Mouse (Mus musculus) WW6 (cell line): Measurements from ENCODE around the gene Aida.
"Not testable (repeated sequence)": the region's sequence is repeated elsewhere in the genome, so short reads cannot be mapped to it uniquely, and the experiment has no call there.

Source experiments
- DNase-seq: peaks from one replicate; pipeline ENCODE4 v3.0.0-alpha.2; 2013; ENCODE audit warnings: low read depth, low spot score

Aida gene

DNA sequence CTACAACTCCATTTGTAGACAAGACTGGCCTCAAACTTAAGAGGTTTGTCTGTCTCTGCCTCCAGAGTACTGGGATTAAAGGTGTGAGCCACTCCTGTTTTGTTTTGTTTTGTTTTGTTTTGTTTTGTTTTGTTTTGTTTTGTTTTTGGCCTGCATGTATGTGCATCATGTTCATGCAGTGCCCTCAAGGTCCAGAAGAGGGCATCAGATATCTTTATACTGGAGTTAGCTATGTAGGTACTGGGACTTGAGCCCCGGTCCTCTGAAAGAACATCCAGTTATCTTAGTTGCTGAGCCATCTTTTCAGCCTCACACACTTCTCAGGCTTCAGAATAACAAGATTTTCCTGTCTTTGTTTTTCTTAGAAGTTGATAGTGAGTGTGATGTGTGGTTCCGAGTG, 19.4 kb downstream of the Aida start:
- DNase-seq, result no peak

GRCm38 (mm10) chr1:183320708-183321107, 24.3 kb downstream of the Aida start:
- DNase-seq, result no peak

- DNase-seq, result not testable (repeated sequence)
Observed at GRCm38 (mm10) chr1:183322496-183322895, 26.1 kb downstream of the Aida start.

DNA sequence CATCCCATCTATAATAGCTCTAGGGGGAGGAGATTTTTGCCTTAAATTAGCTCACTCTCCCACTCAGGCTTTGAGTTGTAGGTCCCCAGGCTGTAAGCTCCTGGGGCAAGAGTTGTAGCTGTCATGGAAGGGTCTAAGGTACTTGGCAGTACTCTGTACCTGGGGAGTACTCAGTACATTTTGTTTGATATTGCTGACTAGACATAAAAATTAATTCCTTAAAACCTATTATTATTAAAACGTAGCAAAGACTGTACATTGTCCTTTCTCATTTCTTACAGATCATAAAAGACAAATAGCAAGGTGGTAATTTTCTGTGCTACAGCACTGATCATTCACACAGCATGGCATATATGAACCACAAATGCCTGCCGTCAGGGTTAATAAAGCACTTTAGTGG, 27.5 kb downstream of the Aida start:
- no peak for DNase-seq

GRCm38 (mm10) chr1:183324433-183324832, 28.0 kb downstream of the Aida start:
- peak; percentile 29 for DNase-seq

DNA sequence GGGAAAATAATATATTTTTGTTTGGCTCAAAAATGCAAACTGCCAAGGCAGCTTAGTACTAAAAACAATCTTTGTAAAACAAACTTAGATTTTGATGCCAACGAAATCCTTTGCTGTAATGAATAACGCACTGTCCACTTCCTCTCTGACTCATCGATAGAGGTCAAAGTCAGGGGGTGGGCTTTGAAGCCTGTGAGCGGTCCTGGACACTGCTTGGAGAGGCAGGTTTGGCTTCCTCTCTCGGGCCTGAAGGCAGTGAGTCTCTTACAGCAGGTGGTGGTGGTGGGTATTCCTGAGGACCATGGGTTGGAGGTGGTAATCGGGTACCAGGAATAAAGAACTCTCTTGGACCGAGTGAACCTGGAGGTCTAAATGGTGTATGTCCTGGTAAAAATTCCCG, 30.8 kb downstream of the Aida start:
- DNase-seq, result no peak

- DNase-seq, result not testable (repeated sequence)
Observed at GRCm38 (mm10) chr1:183342902-183343301, 46.5 kb downstream of the Aida start.

- DNase-seq, result peak; percentile 65
Observed at GRCm38 (mm10) chr1:183344886-183345816, 48.8 kb downstream of the Aida start.

GRCm38 (mm10) chr1:183345817-183346195, 49.4 kb downstream of the Aida start:
- no peak for DNase-seq

DNA sequence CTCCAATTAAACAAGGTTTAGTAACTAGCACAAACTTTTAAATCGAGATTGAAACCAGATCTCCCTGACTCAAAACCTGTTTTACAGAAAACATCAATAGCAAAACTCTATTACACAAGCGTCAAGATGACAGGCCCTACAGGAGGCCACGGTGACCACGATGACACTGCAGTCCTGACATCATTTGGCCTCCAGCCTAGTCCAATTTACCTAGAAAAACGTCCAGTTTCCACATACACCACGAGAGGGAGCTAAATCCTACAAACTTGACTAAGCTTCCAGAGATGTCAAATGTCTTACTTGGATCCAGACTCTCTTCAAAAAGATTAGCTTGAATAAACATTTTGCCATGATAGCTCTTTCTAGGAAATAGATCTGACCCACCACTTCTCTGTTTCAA, 53.5 kb downstream of the Aida start:
- DNase-seq, result no peak

GRCm38 (mm10) chr1:183358901-183359300, 62.5 kb downstream of the Aida start:
- DNase-seq, result no peak

DNA sequence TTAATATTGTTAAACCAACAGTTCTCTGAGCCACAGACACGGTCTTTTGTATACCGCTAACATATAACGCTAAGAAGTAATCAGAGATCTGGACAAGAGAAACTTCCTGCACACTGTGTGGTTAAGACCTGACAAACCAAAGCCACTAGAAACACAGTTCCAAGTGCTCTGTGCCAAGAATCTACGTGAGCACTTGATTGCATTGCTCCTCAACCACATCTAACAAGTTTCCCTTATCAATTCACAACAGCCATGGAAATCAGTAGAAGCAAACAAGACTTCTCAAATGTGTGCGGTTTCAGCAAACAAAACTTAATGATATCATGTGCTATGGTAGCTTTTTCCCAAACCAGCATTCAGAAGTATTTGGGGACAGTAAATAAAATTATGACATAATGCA, 65.9 kb downstream of the Aida start:
- no peak for DNase-seq

DNA sequence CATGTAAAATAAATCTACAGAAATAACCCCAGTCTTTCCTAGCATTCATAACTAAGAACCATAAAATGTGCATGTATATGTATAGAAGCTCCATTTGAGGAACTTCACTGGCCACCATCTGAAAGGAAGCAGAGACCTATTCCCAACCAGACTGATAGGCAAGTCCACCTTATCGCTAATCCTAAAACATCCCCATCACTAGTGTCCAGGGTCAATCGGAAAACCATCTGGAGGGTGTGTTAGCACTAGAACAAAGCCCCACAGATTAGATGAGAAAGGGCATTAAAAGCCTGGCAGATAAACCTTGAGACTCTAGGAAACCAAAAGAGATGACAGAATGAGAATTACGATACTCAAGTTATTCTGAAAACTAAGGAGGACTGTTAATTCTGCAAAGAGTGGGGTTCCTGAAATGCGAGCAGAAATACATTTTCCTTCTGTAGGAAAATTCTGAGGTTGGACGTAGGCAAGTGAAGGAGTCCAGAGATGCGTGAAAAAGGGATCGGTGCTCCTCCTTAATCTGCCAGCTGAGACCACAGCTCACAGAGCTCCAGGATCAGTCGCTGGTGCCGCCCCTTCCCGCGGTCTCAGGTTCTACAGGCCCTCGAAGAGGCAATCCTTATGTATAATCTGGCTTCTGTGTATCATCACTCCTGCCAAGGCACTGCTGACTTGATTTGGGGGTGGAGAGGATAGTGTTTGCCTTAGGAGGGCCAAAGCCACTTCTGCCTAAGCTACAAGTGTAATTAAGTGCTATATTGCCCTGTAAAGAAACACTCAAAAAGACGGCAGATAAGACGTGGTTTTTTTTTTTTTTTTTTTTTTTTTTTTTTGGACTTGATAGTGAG, 66.6 kb downstream of the Aida start:
- no peak for DNase-seq

DNA sequence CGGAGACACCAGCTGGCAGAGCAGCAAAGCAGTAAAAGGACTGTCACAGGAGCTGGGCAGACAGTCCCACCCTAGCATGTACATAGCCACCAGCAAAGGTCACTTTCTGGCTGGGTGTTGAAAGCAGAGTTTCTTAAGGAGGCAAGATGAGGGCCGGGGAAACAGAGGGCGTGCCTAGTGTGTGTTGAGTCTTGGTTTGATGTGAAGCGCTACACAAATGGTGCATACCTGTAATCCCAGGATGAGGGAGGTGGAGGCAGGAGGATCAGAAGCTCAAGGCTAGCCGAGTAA, 67.1 kb downstream of the Aida start:
- DNase-seq, result no peak

DNA sequence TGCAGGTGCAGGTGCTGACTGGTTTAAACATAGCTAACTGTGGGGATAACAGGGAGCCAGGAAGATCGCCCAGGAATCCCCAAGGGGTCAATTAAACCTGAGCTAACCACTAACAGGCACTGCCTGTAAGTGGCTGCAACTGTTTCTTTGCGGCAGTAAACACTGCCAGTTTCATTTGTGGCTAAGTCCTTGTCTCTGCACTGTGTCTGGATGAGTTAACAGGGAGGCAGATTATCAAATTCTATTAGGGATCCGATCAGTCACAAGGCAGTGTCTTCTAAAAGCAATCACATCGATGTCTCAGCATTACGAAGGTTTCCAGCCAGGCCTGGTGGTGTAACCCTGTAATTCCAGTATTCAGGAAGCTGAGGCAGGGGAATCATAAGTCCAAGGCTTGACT, 70.0 kb downstream of the Aida start:
- DNase-seq, result no peak

GRCm38 (mm10) chr1:183368601-183369400, 72.4 kb downstream of the Aida start:
- DNase-seq, result no peak

DNA sequence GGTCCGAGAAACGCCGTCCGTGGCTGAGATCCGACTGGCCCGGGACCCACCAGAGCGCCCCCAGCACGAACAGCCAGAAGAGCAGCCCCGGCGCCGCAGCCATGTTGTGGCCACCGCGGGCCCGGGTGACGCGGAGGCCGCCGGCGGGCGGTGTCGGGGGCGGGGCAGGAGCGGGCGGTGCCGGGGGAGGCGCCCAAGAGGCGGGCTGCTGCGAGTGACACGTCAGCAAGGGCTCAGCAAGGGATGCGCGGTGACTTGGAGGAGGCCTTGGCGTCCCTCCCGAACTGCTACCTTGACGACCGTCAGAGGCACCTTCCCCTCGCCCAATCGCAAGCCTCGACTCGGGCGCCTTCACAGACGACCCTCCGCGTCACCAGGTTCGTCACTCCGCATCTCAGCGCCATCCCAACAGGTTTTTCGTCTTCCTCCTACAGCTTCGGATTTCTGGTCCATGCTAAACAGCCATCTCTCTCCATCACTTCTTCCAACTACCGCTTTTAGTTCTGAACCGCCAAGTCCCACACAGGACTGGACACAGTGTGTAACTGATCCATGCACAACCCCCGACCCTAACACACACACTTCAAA, 73.1 kb downstream of the Aida start, which contains the start of gene Mia3:
TSS of gene Mia3 (minus strand) at position 127 of the 588 bp plus-strand sequence.
- peak; percentile 68 for DNase-seq

GRCm38 (mm10) chr1:183374728-183375127, 78.3 kb downstream of the Aida start:
- DNase-seq, result no peak
